Mouse (Mus musculus) ES-E14 (cell line): Measurements from ENCODE around the gene Nr1h4.

Experiments used
- CHD2 ChIP-seq: IDR thresholded peaks from 2 replicates; pipeline ENCODE4 v1.6.1; 2014; ENCODE audit warnings: mild to moderate bottlenecking, low read depth, low read length, inconsistent platforms
- HCFC1 ChIP-seq: IDR thresholded peaks from 2 replicates; pipeline ENCODE4 v1.6.1; 2012; ENCODE audit warnings: low read length, inconsistent platforms, borderline replicate concordance; ENCODE audit not compliant: insufficient read depth
- MAFK ChIP-seq: IDR thresholded peaks from 2 replicates; pipeline ENCODE4 v1.6.1; 2014; ENCODE audit warnings: mild to moderate bottlenecking, low read depth, low read length, inconsistent platforms; ENCODE audit not compliant: insufficient read depth
- ZC3H11A ChIP-seq: IDR thresholded peaks from 2 replicates; pipeline ENCODE4 v1.6.1; 2012; ENCODE audit warnings: low read depth, mild to moderate bottlenecking, inconsistent platforms, low read length, borderline replicate concordance

- TF ChIP-seq CHD2: no peak
- TF ChIP-seq MAFK: no peak
- no peak for TF ChIP-seq HCFC1
- TF ChIP-seq ZC3H11A: no peak
Observed at GRCm38 (mm10) chr10:89439380-89439779, 94.0 kb downstream of the Nr1h4 start.
